Mouse (Mus musculus): ENCODE results near the gene Iqcj. TPM values are rescaled to one million over a fixed set of nuclear protein-coding genes. Genes with fewer than 3 reads are reported as not detected.

The Iqcj gene
- total RNA-seq, 1 experiment = not detected

DNA sequence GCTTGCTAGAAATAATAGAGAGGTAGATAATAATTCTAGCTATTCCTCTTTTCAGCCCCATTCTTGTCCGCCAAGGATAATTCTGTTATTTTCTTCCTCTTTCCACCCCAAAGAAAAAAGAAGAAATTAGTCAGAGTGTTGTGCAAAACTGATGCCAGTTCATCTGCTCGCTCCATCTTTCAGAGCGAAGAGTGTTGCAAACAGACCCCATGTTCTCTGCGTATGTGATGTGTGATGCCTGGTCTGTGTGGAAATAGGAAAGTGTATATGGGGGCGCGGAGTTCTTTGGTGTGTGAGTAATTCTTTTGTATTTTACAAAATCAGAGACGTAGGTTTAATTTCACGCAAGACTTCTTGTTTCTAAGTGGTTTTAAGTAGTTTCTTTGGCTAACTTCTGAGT is 39.2 kb downstream of the Iqcj start:
- Histone ChIP-seq H3K27ac (ENCODE audit: insufficient read depth, low read depth, low read length, poor library complexity, severe bottlenecking) (no peak overlapping the region), H3K4me3 (ENCODE audit: insufficient read depth in 1 of 2, low read depth in 1 of 2, low read length in 2 of 2, poor library complexity in 1 of 2, severe bottlenecking in 1 of 2) (no peak overlapping the region), H3K36me3 (ENCODE audit: control insufficient read depth, insufficient read depth, low read length, poor library complexity, severe bottlenecking) (no peaks in the 10 kb centered on the region), H3K9me3 (ENCODE audit: control insufficient read depth, insufficient read depth, low read depth, low read length) (no peaks in the 10 kb centered on the region), H3K4me1 (ENCODE audit: control insufficient read depth in 2 of 2, insufficient read depth in 2 of 2, low read length in 2 of 2, poor library complexity in 1 of 2) (no peaks in the 10 kb centered on the region), H3K9ac (ENCODE audit: insufficient read depth, low read depth, low read length, poor library complexity, severe bottlenecking) (no peak overlapping the region)
- TF ChIP-seq ZC3H11A (IDR thresholded peaks at IDR 0.05; ENCODE audit: borderline replicate concordance, low read depth, low read length) = no peak
- TF ChIP-seq CHD2 (IDR thresholded peaks at IDR 0.05; ENCODE audit: low read depth, low read length) = no peak
- TF ChIP-seq MAFK (IDR thresholded peaks at IDR 0.05; ENCODE audit: insufficient read depth, low read depth, low read length) = no peak
- no peak for TF ChIP-seq HCFC1 (IDR thresholded peaks at IDR 0.05; ENCODE audit: borderline replicate concordance, insufficient read depth, low read length)
- TF ChIP-seq ZNF384 (IDR thresholded peaks at IDR 0.05; ENCODE audit: low read depth, low read length) = no peak
- no peak for DNase-seq (ENCODE audit: low read depth, low spot score)
- in situ Hi-C loops (cut with MboI; ENCODE audit: low sequenced_read_pairs in 2 of 2, unreplicated experiment in 2 of 2) = no loop called here

DNA sequence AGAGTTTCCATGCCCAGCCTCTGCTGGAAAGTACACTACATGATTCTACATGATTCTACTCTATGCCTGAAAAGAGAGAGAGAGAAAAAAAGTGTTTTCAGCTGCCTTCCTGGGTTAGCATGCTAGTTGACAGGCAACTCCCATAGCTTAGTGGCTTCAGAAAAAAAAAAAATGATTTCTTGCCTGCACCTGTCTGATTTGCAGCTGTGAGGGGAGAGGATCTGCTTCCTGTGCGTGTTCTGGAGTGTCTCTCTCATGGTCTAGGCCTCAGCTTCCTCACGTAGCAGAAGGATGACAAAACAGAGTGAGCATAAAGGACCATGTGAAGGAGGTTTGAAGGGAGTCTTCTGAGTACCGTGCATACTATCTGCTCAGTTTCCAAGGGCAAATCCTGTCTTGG is 39.9 kb downstream of the Iqcj start:
- no peak for TF ChIP-seq ZNF384 (IDR thresholded peaks at IDR 0.05; ENCODE audit: low read depth, low read length)
- TF ChIP-seq MAFK (IDR thresholded peaks at IDR 0.05; ENCODE audit: insufficient read depth, low read depth, low read length) = no peak
- TF ChIP-seq ZC3H11A (IDR thresholded peaks at IDR 0.05; ENCODE audit: borderline replicate concordance, low read depth, low read length) = no peak
- no peak for TF ChIP-seq HCFC1 (IDR thresholded peaks at IDR 0.05; ENCODE audit: borderline replicate concordance, insufficient read depth, low read length)
- TF ChIP-seq CHD2 (IDR thresholded peaks at IDR 0.05; ENCODE audit: low read depth, low read length) = no peak
- no peak overlapping the region for H3K4me3 ChIP-seq (ENCODE audit: insufficient read depth in 1 of 2, low read depth in 1 of 2, low read length in 2 of 2, poor library complexity in 1 of 2, severe bottlenecking in 1 of 2)
- H3K4me1 ChIP-seq (ENCODE audit: control insufficient read depth in 2 of 2, insufficient read depth in 2 of 2, low read length in 2 of 2, poor library complexity in 1 of 2) = no peaks in the 10 kb centered on the region
- H3K9me3 ChIP-seq (ENCODE audit: control insufficient read depth, insufficient read depth, low read depth, low read length) = no peaks in the 10 kb centered on the region
- no peaks in the 10 kb centered on the region for H3K36me3 ChIP-seq (ENCODE audit: control insufficient read depth, insufficient read depth, low read length, poor library complexity, severe bottlenecking)
- DNase-seq (ENCODE audit: low read depth, low spot score) = no peak
- in situ Hi-C loops (cut with MboI; ENCODE audit: low sequenced_read_pairs in 2 of 2, unreplicated experiment in 2 of 2) = no loop called here
- H3K27ac ChIP-seq (ENCODE audit: insufficient read depth, low read depth, low read length, poor library complexity, severe bottlenecking) = no peak overlapping the region
- no peak overlapping the region for H3K9ac ChIP-seq (ENCODE audit: insufficient read depth, low read depth, low read length, poor library complexity, severe bottlenecking)

DNA sequence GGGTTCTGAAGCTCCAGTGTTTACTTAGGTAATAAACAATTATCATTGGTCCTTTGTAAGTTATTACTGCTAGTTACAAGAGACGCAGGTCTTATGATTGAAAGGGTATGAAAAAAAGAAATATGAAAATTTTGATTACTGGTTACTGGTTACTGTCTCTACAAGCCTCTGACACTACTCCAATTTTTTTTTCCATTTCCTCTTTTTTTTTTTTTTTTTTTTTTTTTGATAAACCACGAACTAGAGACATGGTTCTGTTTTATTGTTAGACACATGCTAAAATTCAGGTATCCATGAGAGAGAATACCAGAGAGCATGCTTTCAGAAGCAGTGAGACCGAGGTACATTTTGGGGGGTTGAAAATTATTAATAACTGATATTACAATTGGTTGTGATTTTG is 43.8 kb downstream of the Iqcj start:
- Histone ChIP-seq H3K9ac (ENCODE audit: insufficient read depth, low read depth, low read length, poor library complexity, severe bottlenecking) (no peak overlapping the region), H3K4me1 (ENCODE audit: control insufficient read depth in 2 of 2, insufficient read depth in 2 of 2, low read length in 2 of 2, poor library complexity in 1 of 2) (no peaks in the 10 kb centered on the region), H3K9me3 (ENCODE audit: control insufficient read depth, insufficient read depth, low read depth, low read length) (no peaks in the 10 kb centered on the region), H3K27ac (ENCODE audit: insufficient read depth, low read depth, low read length, poor library complexity, severe bottlenecking) (no peak overlapping the region), H3K36me3 (ENCODE audit: control insufficient read depth, insufficient read depth, low read length, poor library complexity, severe bottlenecking) (no peaks in the 10 kb centered on the region), H3K4me3 (ENCODE audit: insufficient read depth in 1 of 2, low read depth in 1 of 2, low read length in 2 of 2, poor library complexity in 1 of 2, severe bottlenecking in 1 of 2) (no peak overlapping the region)
- in situ Hi-C loops (cut with MboI; ENCODE audit: low sequenced_read_pairs in 2 of 2, unreplicated experiment in 2 of 2) = no loop called here
- TF ChIP-seq ZC3H11A (IDR thresholded peaks at IDR 0.05; ENCODE audit: borderline replicate concordance, low read depth, low read length) (no peak), HCFC1 (IDR thresholded peaks at IDR 0.05; ENCODE audit: borderline replicate concordance, insufficient read depth, low read length) (no peak), ZNF384 (IDR thresholded peaks at IDR 0.05; ENCODE audit: low read depth, low read length) (no peak), MAFK (IDR thresholded peaks at IDR 0.05; ENCODE audit: insufficient read depth, low read depth, low read length) (no peak), CHD2 (IDR thresholded peaks at IDR 0.05; ENCODE audit: low read depth, low read length) (no peak)
- no peak for DNase-seq (ENCODE audit: low read depth, low spot score)

DNA sequence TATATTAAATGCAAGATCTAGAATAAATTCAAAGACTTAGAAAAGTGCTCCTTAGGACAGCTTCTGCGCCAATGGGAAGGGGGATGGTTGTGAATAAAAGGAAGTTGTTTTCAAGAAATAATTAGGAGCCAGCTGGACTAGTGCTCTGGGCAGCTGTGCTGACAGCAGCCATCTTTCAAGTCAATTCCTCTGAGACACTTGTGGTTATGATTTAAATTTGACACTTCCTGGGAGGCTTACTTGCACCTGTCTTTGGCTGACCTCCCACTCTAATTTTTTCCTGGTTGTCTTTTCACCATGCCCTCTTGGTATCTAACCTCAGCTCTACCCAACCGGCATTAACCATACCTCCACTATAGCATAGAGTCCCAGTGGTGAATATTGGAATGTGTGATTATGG is 55.0 kb downstream of the Iqcj start:
- no peaks in the 10 kb centered on the region for H3K36me3 ChIP-seq (ENCODE audit: control insufficient read depth, insufficient read depth, low read length, poor library complexity, severe bottlenecking)
- in situ Hi-C loops (cut with MboI; ENCODE audit: low sequenced_read_pairs in 2 of 2, unreplicated experiment in 2 of 2) = no loop called here
- DNase-seq (ENCODE audit: low read depth, low spot score) = no peak
- no peak overlapping the region for H3K4me3 ChIP-seq (ENCODE audit: insufficient read depth in 1 of 2, low read depth in 1 of 2, low read length in 2 of 2, poor library complexity in 1 of 2, severe bottlenecking in 1 of 2)
- H3K9me3 ChIP-seq (ENCODE audit: control insufficient read depth, insufficient read depth, low read depth, low read length) = no peaks in the 10 kb centered on the region
- TF ChIP-seq HCFC1 (IDR thresholded peaks at IDR 0.05; ENCODE audit: borderline replicate concordance, insufficient read depth, low read length) = no peak
- TF ChIP-seq ZNF384 (IDR thresholded peaks at IDR 0.05; ENCODE audit: low read depth, low read length) = no peak
- TF ChIP-seq CHD2 (IDR thresholded peaks at IDR 0.05; ENCODE audit: low read depth, low read length) = no peak
- no peak for TF ChIP-seq ZC3H11A (IDR thresholded peaks at IDR 0.05; ENCODE audit: borderline replicate concordance, low read depth, low read length)
- TF ChIP-seq MAFK (IDR thresholded peaks at IDR 0.05; ENCODE audit: insufficient read depth, low read depth, low read length) = no peak
- H3K4me1 ChIP-seq (ENCODE audit: control insufficient read depth in 2 of 2, insufficient read depth in 2 of 2, low read length in 2 of 2, poor library complexity in 1 of 2) = no peaks in the 10 kb centered on the region
- no peak overlapping the region for H3K27ac ChIP-seq (ENCODE audit: insufficient read depth, low read depth, low read length, poor library complexity, severe bottlenecking)
- H3K9ac ChIP-seq (ENCODE audit: insufficient read depth, low read depth, low read length, poor library complexity, severe bottlenecking) = no peak overlapping the region

DNA sequence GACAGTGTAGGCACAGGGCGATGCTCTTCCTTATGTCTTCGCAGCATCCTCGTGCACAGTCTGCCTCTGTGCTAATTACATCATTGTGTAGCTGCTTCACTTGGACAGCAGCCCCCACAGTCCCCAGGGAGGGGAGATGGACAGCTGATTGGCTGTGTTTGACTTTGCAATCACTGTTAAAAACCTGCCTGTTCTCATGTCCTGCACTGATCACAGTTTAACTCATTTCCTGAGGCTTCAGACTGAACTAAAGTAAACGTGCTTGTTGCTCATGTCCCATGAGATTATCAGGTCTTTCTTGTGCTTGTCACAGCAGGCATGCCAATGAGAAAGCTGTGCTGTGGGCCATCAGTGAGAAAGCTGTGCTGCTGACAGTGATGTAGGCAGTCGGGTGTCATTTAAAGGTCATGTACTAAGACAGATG is 60.5 kb downstream of the Iqcj start:
- Histone ChIP-seq H3K4me3 (ENCODE audit: insufficient read depth in 1 of 2, low read depth in 1 of 2, low read length in 2 of 2, poor library complexity in 1 of 2, severe bottlenecking in 1 of 2) (no peak overlapping the region), H3K36me3 (ENCODE audit: control insufficient read depth, insufficient read depth, low read length, poor library complexity, severe bottlenecking) (no peaks in the 10 kb centered on the region), H3K9ac (ENCODE audit: insufficient read depth, low read depth, low read length, poor library complexity, severe bottlenecking) (no peak overlapping the region), H3K4me1 (ENCODE audit: control insufficient read depth in 2 of 2, insufficient read depth in 2 of 2, low read length in 2 of 2, poor library complexity in 1 of 2) (no peaks in the 10 kb centered on the region), H3K9me3 (ENCODE audit: control insufficient read depth, insufficient read depth, low read depth, low read length) (no peaks in the 10 kb centered on the region), H3K27ac (ENCODE audit: insufficient read depth, low read depth, low read length, poor library complexity, severe bottlenecking) (no peak overlapping the region)
- TF ChIP-seq ZNF384 (IDR thresholded peaks at IDR 0.05; ENCODE audit: low read depth, low read length) (no peak), HCFC1 (IDR thresholded peaks at IDR 0.05; ENCODE audit: borderline replicate concordance, insufficient read depth, low read length) (no peak), MAFK (IDR thresholded peaks at IDR 0.05; ENCODE audit: insufficient read depth, low read depth, low read length) (no peak), CHD2 (IDR thresholded peaks at IDR 0.05; ENCODE audit: low read depth, low read length) (no peak), ZC3H11A (IDR thresholded peaks at IDR 0.05; ENCODE audit: borderline replicate concordance, low read depth, low read length) (no peak)
- no peak for DNase-seq (ENCODE audit: low read depth, low spot score)
- in situ Hi-C loops (cut with MboI; ENCODE audit: low sequenced_read_pairs in 2 of 2, unreplicated experiment in 2 of 2) = no loop called here
